Mouse (Mus musculus): ENCODE data around the gene Akr1cl. TPM values are rescaled to one million over a fixed set of nuclear protein-coding genes. Genes with fewer than 3 reads are reported as not detected.

The Akr1cl gene
- polyA plus RNA-seq, 1 experiment from 2014 or later: not detected

DNA sequence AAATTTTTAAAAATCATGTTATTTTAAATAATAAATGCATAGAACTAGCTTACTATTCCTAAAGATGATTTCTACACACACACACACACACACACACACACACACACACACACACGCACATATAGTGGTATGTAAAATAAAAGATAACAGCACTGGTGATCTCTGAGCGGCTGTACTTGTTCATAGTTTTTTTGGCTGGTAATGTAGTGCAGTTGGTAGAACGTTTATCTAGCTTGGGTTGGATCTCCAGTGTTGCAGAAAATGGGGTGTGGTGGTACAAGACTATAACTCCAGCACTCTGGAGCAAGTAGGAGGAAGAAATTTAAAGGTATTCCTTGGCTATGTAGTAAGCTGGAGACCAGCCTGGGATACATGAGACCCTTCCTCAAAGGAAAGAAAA is 49.3 kb downstream of the Akr1cl start:
- Histone ChIP-seq H3K9ac (replicated peaks) (no peak overlapping the region), H3K27me3 (peaks cover 12% of the 10 kb centered on the region; the same call in 1 of the 2 replicates), H3K36me3 (no peaks in the 10 kb centered on the region), H3K4me3 (no peak overlapping the region), H3K4me1 (no peaks in the 10 kb centered on the region), H3K4me2 (replicated peaks) (no peak overlapping the region), H3K27ac (replicated peaks) (no peak overlapping the region), H3K9me3 (no peaks in the 10 kb centered on the region)
- 87% methylated on average over 3 of the region's 3 CpGs for WGBS
- ATAC-seq (replicated peaks): no peak

DNA sequence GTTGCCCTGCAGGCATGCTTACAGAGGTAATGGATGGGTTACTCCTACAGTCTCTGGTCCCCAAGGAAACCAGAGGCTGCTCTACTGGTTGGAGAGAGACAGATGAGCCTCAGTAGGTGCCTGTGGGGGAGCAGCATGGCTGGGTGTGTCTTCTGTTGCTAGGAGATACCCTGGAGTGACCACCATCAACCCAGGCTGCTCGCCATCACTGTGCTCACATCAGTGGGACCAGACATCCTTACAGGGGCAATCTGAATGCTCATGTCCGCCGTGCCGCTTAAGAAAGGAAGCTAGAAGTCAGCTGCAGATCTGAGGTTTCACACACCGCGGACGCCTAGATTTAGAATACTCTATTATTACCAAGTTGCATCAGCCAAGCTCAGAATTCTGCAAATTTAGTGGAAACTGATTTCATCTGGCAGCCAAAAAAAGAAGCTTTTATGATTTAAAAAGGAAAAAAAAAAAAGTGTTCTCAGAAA is 54.2 kb downstream of the Akr1cl start:
- no peaks in the 10 kb centered on the region for H3K9me3 ChIP-seq
- WGBS: 65% methylated on average over 7 of the region's 7 CpGs
- H3K4me1 ChIP-seq: peaks cover 11% of the 10 kb centered on the region
- no peaks in the 10 kb centered on the region for H3K36me3 ChIP-seq
- H3K4me3 ChIP-seq: no peak overlapping the region
- H3K4me2 ChIP-seq (replicated peaks): no peak overlapping the region
- no peak overlapping the region for H3K9ac ChIP-seq (replicated peaks)
- ATAC-seq (replicated peaks): no peak
- H3K27me3 ChIP-seq: peaks cover 20% of the 10 kb centered on the region; the same call in 1 of the 2 replicates
- no peak overlapping the region for H3K27ac ChIP-seq (replicated peaks)

DNA sequence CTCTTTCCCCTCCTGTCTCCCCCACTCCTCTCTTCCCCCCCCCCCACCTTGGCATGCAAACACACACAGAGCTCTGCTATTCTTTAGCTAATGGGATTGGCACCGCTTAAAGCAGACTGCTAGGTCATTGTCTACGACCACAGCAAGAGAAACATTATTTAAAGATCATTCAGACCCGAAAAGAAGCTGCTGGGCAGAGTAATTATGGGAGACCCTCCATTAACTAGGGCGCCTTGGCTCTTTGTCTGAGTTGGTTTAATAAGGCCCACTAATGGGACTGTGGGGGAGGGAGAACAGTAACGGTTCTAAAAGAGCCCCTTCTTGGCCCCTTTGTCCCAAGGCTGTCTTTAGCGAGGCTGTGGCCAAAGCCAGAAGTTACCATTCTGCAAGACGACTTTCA is 57.2 kb downstream of the Akr1cl start:
- Histone ChIP-seq H3K4me2 (replicated peaks) (peak overlapping the region; percentile 17), H3K36me3 (no peaks in the 10 kb centered on the region), H3K4me3 (no peak overlapping the region), H3K4me1 (peaks cover 11% of the 10 kb centered on the region), H3K27ac (replicated peaks) (no peak overlapping the region), H3K9me3 (no peaks in the 10 kb centered on the region), H3K27me3 (peaks cover 31% of the 10 kb centered on the region), H3K9ac (replicated peaks) (no peak overlapping the region)
- 3% methylated on average over 7 of the region's 7 CpGs for WGBS
- ATAC-seq (replicated peaks): peak; percentile 89

DNA sequence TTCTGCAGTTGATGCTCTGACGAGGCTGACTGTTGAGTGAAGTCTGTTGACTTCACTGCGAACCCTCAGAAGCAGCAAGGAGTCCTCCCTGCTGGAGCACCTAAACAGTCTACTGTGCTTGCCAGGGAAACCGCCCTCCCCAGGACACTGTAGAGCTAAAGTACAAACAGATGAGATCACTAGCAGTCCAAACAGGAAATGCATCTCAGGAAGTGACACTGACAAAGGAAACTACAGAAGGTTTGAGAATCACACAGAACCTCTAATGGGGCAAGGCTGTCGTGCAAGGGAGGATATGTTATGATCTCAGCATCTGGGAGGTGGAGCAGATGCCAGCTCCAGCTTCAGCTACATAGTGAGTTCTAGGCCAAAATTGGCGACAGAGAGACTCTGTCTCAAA is 61.9 kb downstream of the Akr1cl start:
- Histone ChIP-seq H3K9me3 (no peaks in the 10 kb centered on the region), H3K4me1 (peaks cover 8% of the 10 kb centered on the region), H3K36me3 (no peaks in the 10 kb centered on the region), H3K4me2 (replicated peaks) (no peak overlapping the region), H3K27me3 (peaks cover 17% of the 10 kb centered on the region), H3K27ac (replicated peaks) (no peak overlapping the region), H3K9ac (replicated peaks) (no peak overlapping the region), H3K4me3 (no peak overlapping the region)
- 79% methylated on average over 5 of the region's 5 CpGs for WGBS
- ATAC-seq (replicated peaks): no peak

Other genes starting within 250 kb of the Akr1cl start
- 10.3 and 10.9 TPM in 2 replicates for gene Plekhm3, start 75.9 kb downstream of the Akr1cl start, polyA plus RNA-seq (2015; fragmentation: Nextera tagmentation; extraction: Ambion mirVana)
- gene Cryge, start 18.4 kb upstream of the Akr1cl start, polyA plus RNA-seq (2015; fragmentation: Nextera tagmentation; extraction: Ambion mirVana): not detected in 2 replicates
- not detected in 2 replicates for gene Crygd, start 30.7 kb upstream of the Akr1cl start, polyA plus RNA-seq (2015; fragmentation: Nextera tagmentation; extraction: Ambion mirVana)
- gene Crygc, start 40.9 kb upstream of the Akr1cl start, polyA plus RNA-seq (2015; fragmentation: Nextera tagmentation; extraction: Ambion mirVana): not detected in 2 replicates
- not detected in 2 replicates for gene Crygb, start 49.5 kb upstream of the Akr1cl start, polyA plus RNA-seq (2015; fragmentation: Nextera tagmentation; extraction: Ambion mirVana)
- gene Cryga, start 70.6 kb upstream of the Akr1cl start, polyA plus RNA-seq (2015; fragmentation: Nextera tagmentation; extraction: Ambion mirVana): 0.32 TPM in 1 of 2 replicates, not detected in the other
- not detected in 2 replicates for gene Gm28845, start 86.8 kb upstream of the Akr1cl start, polyA plus RNA-seq (2015; fragmentation: Nextera tagmentation; extraction: Ambion mirVana)
- 0.86 and 0.98 TPM in 2 replicates for gene D630023F18Rik, start 90.5 kb upstream of the Akr1cl start, polyA plus RNA-seq (2015; fragmentation: Nextera tagmentation; extraction: Ambion mirVana)
- 450 and 468 TPM in 2 replicates for gene Idh1, start 153.7 kb upstream of the Akr1cl start, polyA plus RNA-seq (2015; fragmentation: Nextera tagmentation; extraction: Ambion mirVana)
- gene Pikfyve, start 153.9 kb upstream of the Akr1cl start, polyA plus RNA-seq (2015; fragmentation: Nextera tagmentation; extraction: Ambion mirVana): 14.3 and 16.5 TPM in 2 replicates
- 1.3 TPM in 2 replicates for gene Pth2r, start 249.3 kb upstream of the Akr1cl start, polyA plus RNA-seq (2015; fragmentation: Nextera tagmentation; extraction: Ambion mirVana)

Measured in forebrain, embryonic 15.5 days (tissue).